Mouse (Mus musculus): ENCODE data around the gene Ttc38.

DNA sequence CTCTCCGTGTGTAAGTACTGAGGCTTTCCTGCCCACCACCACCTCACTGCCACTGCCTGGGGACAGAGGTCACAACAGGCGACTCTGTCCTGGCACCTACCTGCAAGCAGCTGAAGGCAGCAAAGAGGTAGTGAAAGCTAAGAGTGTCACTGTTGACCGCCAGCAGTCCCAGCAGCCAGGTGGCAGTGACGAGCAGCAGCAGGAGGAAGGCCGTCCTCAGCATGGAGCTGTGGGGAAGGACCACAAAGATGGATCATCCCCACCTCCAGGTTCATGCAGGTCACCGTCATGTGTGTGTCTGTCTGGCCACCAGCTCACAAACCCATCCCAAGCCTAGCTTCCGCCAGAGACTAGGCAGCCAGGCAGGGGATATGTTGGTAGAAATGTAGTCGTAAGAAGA, 71.7 kb downstream of the Ttc38 start:
- TF ChIP-seq REST (IDR thresholded peaks at IDR 0.05; ENCODE audit: insufficient read depth, insufficient read length) (no peak), POLR2AphosphoS2 (IDR thresholded peaks at IDR 0.05; ENCODE audit: insufficient read length, low read depth) (no peak), POLR2A (IDR thresholded peaks at IDR 0.05; ENCODE audit: insufficient read length, low read depth) (no peak), SRF (IDR thresholded peaks at IDR 0.05; ENCODE audit: control insufficient read depth, insufficient read length, low read depth) (no peak), USF1 (IDR thresholded peaks at IDR 0.05; ENCODE audit: low read depth) (no peak), TCF12 (IDR thresholded peaks at IDR 0.05; ENCODE audit: insufficient read depth, poor library complexity, severe bottlenecking) (no peak), MAX (IDR thresholded peaks at IDR 0.05; ENCODE audit: low read depth) (no peak), E2F4 (IDR thresholded peaks at IDR 0.05; ENCODE audit: insufficient read depth) (no peak), CEBPB (IDR thresholded peaks at IDR 0.05; ENCODE audit: insufficient read depth, poor library complexity, severe bottlenecking) (no peak), TCF3 (IDR thresholded peaks at IDR 0.05; ENCODE audit: insufficient read length, low read depth) (no peak), MYOG (IDR thresholded peaks at IDR 0.05; ENCODE audit: control insufficient read depth in 1 of 3, insufficient read depth in 1 of 3, insufficient read length in 2 of 3, low read depth in 2 of 3) (no peak), MYOD1 (IDR thresholded peaks at IDR 0.05; ENCODE audit: control insufficient read depth in 1 of 3, insufficient read length in 2 of 3, low read depth in 2 of 3) (no peak)

All from myocyte (in vitro differentiated cells).